26 mouse cellular contexts compared by ENCODE assay signal in the genomic region with DNA sequence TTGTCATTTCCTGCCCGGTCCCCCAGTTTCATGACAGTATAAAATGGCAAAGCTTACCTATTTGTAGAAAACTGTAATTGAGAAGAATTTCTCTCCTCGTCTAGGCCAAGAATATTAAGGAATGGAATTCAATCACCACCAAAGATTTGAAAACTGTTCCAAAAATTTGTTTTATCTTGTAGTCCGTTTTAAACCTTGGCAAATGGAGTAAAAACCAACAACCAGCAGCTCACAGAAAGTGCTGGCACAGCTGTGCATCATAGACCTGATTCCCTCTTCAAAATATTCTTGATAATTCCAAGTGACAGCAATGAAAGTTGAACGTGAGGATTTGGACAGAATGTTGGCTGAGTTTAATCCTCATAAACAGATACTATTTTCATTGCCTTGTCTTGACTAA. TPM values are rescaled to one million over a fixed set of nuclear protein-coding genes. Genes with fewer than 3 reads are reported as not detected.
"Had no signal": no experiment of that assay in that cellular context is flagged by ENCODE, and none has a peak within 500 bp of the region (broad histone marks: within the 10 kb centered on the region; RNA-seq: fewer than 3 reads in every experiment).

No protein-coding gene starts in this region.

- H3K4me3 ChIP-seq: midbrain, embryonic 10.5 days; midbrain, embryonic 12.5 days; myocyte; neural tube, embryonic 13.5 days; neural tube, embryonic 15.5 days had no signal

- ATAC-seq: midbrain, embryonic 16.5 days had no signal

- H3K4me1 ChIP-seq: midbrain, embryonic 10.5 days; midbrain, embryonic 12.5 days; neural tube, embryonic 13.5 days; neural tube, embryonic 15.5 days had no signal

- H3K36me3 ChIP-seq: midbrain, embryonic 10.5 days; midbrain, embryonic 12.5 days; neural tube, embryonic 13.5 days; neural tube, embryonic 15.5 days had no signal

- H3K9me3 ChIP-seq: midbrain, embryonic 10.5 days; midbrain, embryonic 12.5 days; neural tube, embryonic 13.5 days; neural tube, embryonic 15.5 days had no signal

- H3K27ac ChIP-seq: liver, embryonic 14.5 days; midbrain, embryonic 10.5 days; midbrain, embryonic 12.5 days; neural tube, embryonic 13.5 days; neural tube, embryonic 15.5 days had no signal

- H3K27me3 ChIP-seq: midbrain, embryonic 12.5 days; neural tube, embryonic 13.5 days; neural tube, embryonic 15.5 days had no signal

- H3K9ac ChIP-seq: liver, embryonic 14.5 days; midbrain, embryonic 12.5 days; neural tube, embryonic 13.5 days; neural tube, embryonic 15.5 days had no signal

- DNase-seq: lung, adult 2 months; lung, postnatal 10 days; lung, postnatal 4 days; midbrain, embryonic 14.5 days; retina, postnatal 1 day; right cerebral cortex, adult 18-20 months; right cerebral cortex, postnatal 25 days; right cerebral cortex, postnatal 4 days; spleen, adult 18-20 months; thymus, adult 18-20 months; thymus, postnatal 14 days; thymus, postnatal 36 days had no signal

- H3K4me2 ChIP-seq: midbrain, embryonic 12.5 days; neural tube, embryonic 13.5 days; neural tube, embryonic 15.5 days had no signal

RNA-seq across cellular contexts. Expression of gene Gm17555, which starts 23.6 kb away (rescaled TPM):
- polyA plus RNA-seq: liver, embryonic 14.5 days; liver, embryonic 16.5 days; lung, adult 2 months; lung, embryonic 16.5 days; midbrain, embryonic 10.5 days; midbrain, embryonic 12.5 days; midbrain, embryonic 14.5 days; midbrain, embryonic 16.5 days; myocyte; neural tube, embryonic 11.5 days; neural tube, embryonic 13.5 days; neural tube, embryonic 15.5 days; small intestine, adult 2 months; stomach, embryonic 14.5 days; stomach, embryonic 16.5 days; thymus, postnatal 0 days had no signal

RNA-seq across cellular contexts. Expression of gene Fam227b, which starts 39.5 kb away (rescaled TPM):
- polyA plus RNA-seq: liver, embryonic 14.5 days; liver, embryonic 16.5 days; lung, adult 2 months; lung, embryonic 16.5 days; midbrain, embryonic 10.5 days; midbrain, embryonic 12.5 days; midbrain, embryonic 14.5 days; midbrain, embryonic 16.5 days; myocyte; neural tube, embryonic 11.5 days; neural tube, embryonic 15.5 days; small intestine, adult 2 months; stomach, embryonic 14.5 days; stomach, embryonic 16.5 days; thymus, postnatal 0 days had no signal
